Mouse (Mus musculus) hindbrain, embryonic 11.5 days (tissue): ENCODE data around the gene Atg16l2. TPM values are rescaled to one million over a fixed set of nuclear protein-coding genes. Genes with fewer than 3 reads are reported as not detected.

ENCODE experiments used
- ATAC-seq: fragments of 200-750 bp; cut with Nextera tagmentation; 2 replicates; pipeline ENCODE4 v1.8.0; 2017; ENCODE audit warnings: mild to moderate bottlenecking, moderate TSS enrichment, moderate library complexity; ENCODE audit not compliant: low FRiP score
- DNase-seq: peaks from one replicate; pipeline ENCODE4 v3.0.0-alpha.2; 2015; ENCODE audit warnings: low spot score
- H3K27ac ChIP-seq: fragments of 300-500 bp; sonication (generic); 2 replicates; pipeline ENCODE4 v1.5.1; 2014; ENCODE audit warnings: mild to moderate bottlenecking, low read depth, low read length
- H3K27me3 ChIP-seq: fragments of 300-500 bp; sonication (generic); 2 replicates; pipeline ENCODE4 v1.6.1; 2014; ENCODE audit warnings: mild to moderate bottlenecking, low read length, moderate library complexity, mixed read lengths; ENCODE audit not compliant: control insufficient read depth, insufficient read depth
- H3K36me3 ChIP-seq: fragments of 300-500 bp; sonication (generic); 2 replicates; pipeline ENCODE4 v1.6.1; 2014; ENCODE audit warnings: mild to moderate bottlenecking, low read length, moderate library complexity, mixed read lengths; ENCODE audit not compliant: control insufficient read depth, insufficient read depth
- H3K4me1 ChIP-seq: fragments of 300-500 bp; sonication (generic); replicated peaks from 2 replicates; pipeline ENCODE4 v1.6.1; 2014; ENCODE audit warnings: low read length, mixed read lengths; ENCODE audit not compliant: control insufficient read depth, insufficient read depth
- H3K4me2 ChIP-seq: fragments of 300-500 bp; sonication (generic); replicated peaks from 2 replicates; pipeline ENCODE4 v1.6.1; 2014; ENCODE audit warnings: mild to moderate bottlenecking, low read depth, low read length
- H3K4me3 ChIP-seq: fragments of 300-500 bp; sonication (generic); 2 replicates; pipeline ENCODE4 v1.5.1; 2014; ENCODE audit warnings: low read depth, low read length
- H3K9ac ChIP-seq: fragments of 300-500 bp; sonication (generic); 2 replicates; pipeline ENCODE4 v1.6.1; 2014; ENCODE audit warnings: low read depth, low read length
- H3K9me3 ChIP-seq: fragments of 300-500 bp; sonication (generic); 2 replicates; pipeline ENCODE4 v1.6.1; 2016; ENCODE audit warnings: low read length; ENCODE audit not compliant: control insufficient read depth
- WGBS: fragments of 180-500 bp; shearing (Covaris S2); extraction: QIAGEN DNeasy Blood & Tissue Kit; methylation state at CpG from one replicate; pipeline ENCODE4 v1.1.7; 2014; 5-methylcytosine and 5-hydroxymethylcytosine counted together
- polyA plus RNA-seq: library from polyadenylated mRNA; unstranded; fragments of >200 nt; fragmentation: Nextera tagmentation; extraction: Ambion mirVana; gene quantifications from 2 replicates; pipeline ENCODE4 v1.2.1, GENCODE M21; 2014

The Atg16l2 gene
- polyA plus RNA-seq, 1 experiment from 2014 or later = 10.7 TPM

DNA sequence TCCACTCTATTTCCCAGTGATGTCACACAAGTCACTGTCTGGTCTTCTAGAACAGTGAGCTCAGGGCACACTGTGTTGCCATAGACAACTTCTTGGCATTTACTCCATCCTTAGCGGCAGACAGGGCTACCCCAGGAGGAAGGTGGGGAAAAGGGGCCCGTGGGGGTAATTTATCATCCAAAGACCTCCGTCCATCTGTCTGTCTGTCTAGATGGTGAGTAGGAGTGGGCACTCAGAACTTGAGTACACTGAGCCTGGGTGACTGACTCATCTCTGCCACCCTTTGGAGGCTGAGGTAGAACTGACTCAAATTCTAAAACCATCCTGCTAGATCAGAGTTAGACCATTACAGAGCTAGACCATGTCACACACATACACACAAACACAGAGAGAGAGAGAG lies 15.0 kb upstream of the Atg16l2 start, which contains the start of gene Stard10:
TSS of gene Stard10 (plus strand) at position 73 of the 400 bp plus-strand sequence.
- ATAC-seq (no peak), DNase-seq (no peak)
- Histone ChIP-seq H3K4me2 (no peak within 1 kb of the TSS), H3K27ac (no peak within 1 kb of the TSS), H3K4me3 (no peak within 1 kb of the TSS), H3K9me3 (no peaks in the 10 kb centered on the region), H3K4me1 (peaks cover 3% of the 10 kb centered on the region; the same call in 1 of the 2 replicates), H3K27me3 (peaks cover 14% of the 10 kb centered on the region), H3K36me3 (no peaks in the 10 kb centered on the region), H3K9ac (no peak within 1 kb of the TSS)
- WGBS = 73% methylated on average over 3 of the region's 3 CpGs

DNA sequence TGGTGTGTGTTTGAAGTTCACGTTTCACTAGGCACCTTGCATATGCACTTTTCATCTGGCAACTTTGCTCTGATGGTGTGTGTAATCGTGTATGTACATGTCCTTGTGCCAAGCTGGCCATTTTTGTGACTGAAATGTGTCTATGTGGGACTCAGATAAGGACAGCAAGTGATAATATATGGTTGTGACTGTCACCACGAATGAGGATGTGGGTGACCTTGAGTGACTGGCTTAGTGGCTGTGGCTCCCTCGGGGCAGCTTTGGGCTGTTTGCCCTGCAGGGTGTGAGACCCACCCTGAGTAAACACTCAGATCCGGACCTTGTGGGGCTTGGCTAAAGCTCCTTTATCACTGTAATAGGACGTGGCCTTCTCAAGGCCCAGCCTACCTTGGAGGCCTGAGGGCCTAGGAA lies 14.5 kb upstream of the Atg16l2 start:
- H3K27me3 ChIP-seq = peaks cover 11% of the 10 kb centered on the region
- no peak overlapping the region for H3K9ac ChIP-seq
- H3K36me3 ChIP-seq = no peaks in the 10 kb centered on the region
- DNase-seq = no peak
- H3K9me3 ChIP-seq = no peaks in the 10 kb centered on the region
- ATAC-seq = no peak
- H3K27ac ChIP-seq = no peak overlapping the region
- no peak overlapping the region for H3K4me3 ChIP-seq
- peaks cover under 1% of the 10 kb centered on the region; the same call in 1 of the 2 replicates for H3K4me1 ChIP-seq
- no peak overlapping the region for H3K4me2 ChIP-seq
- 72% methylated on average over 6 of the region's 6 CpGs for WGBS

DNA sequence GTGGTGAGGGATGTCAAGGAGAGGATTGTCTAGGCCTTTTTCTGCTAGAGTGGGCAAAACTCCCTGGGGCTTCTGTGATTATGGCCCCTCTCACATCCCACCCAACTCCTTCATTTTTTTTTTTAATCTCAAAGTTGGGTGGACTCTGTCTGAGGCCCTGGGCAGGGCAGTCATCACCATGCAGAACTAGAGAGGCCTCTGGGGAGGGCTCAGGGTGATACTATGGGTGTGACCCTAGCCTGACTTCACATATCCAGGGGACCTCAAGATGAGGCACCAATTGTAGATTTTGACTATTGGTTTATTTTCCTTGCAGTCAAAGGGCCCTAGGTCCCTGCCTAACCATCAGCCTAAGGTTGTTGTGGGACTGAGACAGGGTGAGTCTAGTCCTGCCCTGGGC lies 13.6 kb upstream of the Atg16l2 start:
- Histone ChIP-seq H3K4me2 (no peak overlapping the region), H3K9ac (no peak overlapping the region), H3K4me3 (no peak overlapping the region), H3K27ac (no peak overlapping the region), H3K9me3 (no peaks in the 10 kb centered on the region), H3K4me1 (no peaks in the 10 kb centered on the region), H3K36me3 (no peaks in the 10 kb centered on the region), H3K27me3 (peaks cover 7% of the 10 kb centered on the region)
- no peak for ATAC-seq
- no peak for DNase-seq

DNA sequence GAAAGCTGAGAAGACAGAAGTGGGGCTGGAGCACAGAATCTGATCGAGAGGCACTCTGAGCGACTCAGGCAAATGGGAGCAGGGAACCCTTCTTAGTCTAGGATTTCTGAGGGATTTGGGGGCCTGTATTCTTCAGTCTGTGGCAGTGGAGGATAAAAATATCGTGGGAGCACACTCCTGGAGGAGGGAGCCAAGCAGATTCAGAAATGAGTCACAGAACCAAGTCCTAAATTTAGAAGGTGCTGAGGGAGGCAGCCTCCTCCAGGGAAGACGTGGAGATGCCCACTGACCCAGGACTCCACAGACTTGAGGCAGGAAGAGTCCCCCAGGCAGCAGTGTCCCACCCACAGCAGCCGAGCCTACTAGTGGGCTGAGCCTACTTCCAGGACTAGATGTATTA lies 12.3 kb upstream of the Atg16l2 start:
- DNase-seq = no peak

DNA sequence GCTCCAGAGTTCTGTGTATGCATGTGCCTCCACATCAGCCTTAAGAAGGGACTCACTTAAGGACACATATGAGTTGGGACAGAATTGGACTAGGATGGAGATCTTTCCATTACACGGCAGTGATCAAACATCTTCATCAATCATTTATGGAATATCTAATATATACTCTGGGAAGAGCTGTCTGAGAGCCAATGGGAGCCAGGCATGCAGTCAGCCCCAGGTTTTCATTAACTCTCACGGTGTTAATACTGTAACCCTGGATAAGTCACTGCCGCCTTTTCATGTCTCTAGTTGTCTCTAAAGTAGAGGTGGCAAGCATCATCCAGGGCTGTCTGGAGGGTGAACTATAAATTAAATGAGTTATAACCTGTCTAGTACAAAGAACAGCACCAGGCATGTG lies 11.0 kb upstream of the Atg16l2 start:
- Histone ChIP-seq H3K27me3 (no peaks in the 10 kb centered on the region), H3K9me3 (no peaks in the 10 kb centered on the region), H3K27ac (no peak overlapping the region), H3K4me1 (no peaks in the 10 kb centered on the region), H3K36me3 (no peaks in the 10 kb centered on the region), H3K9ac (no peak overlapping the region), H3K4me2 (no peak overlapping the region), H3K4me3 (no peak overlapping the region)
- ATAC-seq (no peak), DNase-seq (no peak)
- WGBS = 79% methylated on average over 3 of the region's 3 CpGs

More for the DNA sequence above, 12.3 kb upstream of the Atg16l2 start:
- Histone ChIP-seq H3K9ac (no peak overlapping the region), H3K36me3 (no peaks in the 10 kb centered on the region), H3K9me3 (no peaks in the 10 kb centered on the region), H3K4me3 (no peak overlapping the region), H3K4me2 (no peak overlapping the region), H3K27me3 (no peaks in the 10 kb centered on the region), H3K27ac (no peak overlapping the region), H3K4me1 (no peaks in the 10 kb centered on the region)
- no peak for ATAC-seq
- WGBS = 68% methylated on average over 5 of the region's 5 CpGs

DNA sequence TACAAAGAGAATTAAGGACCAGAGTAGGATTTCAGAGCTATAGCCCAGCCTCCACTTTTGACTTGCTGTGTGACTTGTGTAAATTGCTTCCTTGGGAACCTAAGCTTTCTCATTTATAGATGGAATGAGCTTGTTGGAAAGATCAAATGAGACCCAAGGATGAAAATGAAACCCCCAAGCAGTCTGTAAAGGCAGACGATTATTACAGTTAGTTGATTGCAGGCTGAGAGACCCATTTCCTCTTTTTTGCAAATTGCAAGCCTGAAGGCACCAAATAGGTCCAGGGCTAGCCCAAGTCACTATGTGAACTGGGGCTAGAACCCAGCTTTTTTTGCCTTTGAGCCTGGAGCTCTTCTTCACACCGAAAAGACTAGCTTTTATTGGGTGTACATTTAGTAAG lies 9.0 kb upstream of the Atg16l2 start:
- H3K9ac ChIP-seq = no peak overlapping the region
- H3K4me3 ChIP-seq = peak overlapping the region; percentile 49; the same call in 1 of the 2 replicates
- H3K9me3 ChIP-seq = no peaks in the 10 kb centered on the region
- ATAC-seq (no peak), DNase-seq (no peak)
- H3K4me2 ChIP-seq = peak overlapping the region; percentile 35
- no peak overlapping the region for H3K27ac ChIP-seq
- 40% methylated on average over 2 of the region's 2 CpGs for WGBS
- H3K27me3 ChIP-seq = no peaks in the 10 kb centered on the region
- no peaks in the 10 kb centered on the region for H3K4me1 ChIP-seq
- H3K36me3 ChIP-seq = no peaks in the 10 kb centered on the region

DNA sequence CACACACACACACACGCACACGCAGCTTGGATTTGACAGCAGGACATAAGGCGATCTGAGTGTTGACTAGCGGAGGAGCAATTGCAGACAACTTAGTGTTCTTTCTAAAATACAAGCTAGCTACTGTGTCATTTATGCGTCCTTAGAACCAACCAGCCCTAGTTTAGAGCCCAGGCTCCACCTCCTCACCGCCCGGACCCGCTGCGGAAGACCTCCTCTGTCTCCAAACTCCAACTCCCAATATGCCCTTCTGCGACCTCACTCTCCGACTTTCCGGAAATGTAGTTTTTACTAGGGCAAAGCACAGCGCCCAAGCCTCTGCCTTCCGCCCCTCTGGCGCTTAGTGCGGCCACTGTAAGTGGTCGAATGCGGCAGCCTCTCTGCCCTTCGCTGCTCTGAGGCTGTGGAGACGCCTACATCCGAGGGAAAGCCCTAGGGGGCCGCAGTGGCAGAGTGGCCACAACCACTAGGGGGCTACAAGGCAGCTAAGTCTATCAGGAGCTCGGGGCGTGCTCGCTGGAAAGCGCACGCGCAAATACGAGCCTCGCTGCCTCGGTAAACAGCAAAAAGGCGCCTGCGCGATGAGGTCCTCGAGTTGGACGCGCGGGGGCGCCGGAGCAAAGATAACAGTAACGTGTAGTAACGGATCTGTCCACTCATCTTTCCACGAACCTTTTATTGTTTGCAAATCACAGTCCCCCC lies 8.4 kb upstream of the Atg16l2 start:
- no peaks in the 10 kb centered on the region for H3K27me3 ChIP-seq
- ATAC-seq (peak; percentile 95), DNase-seq (peak; percentile 99)
- H3K4me3 ChIP-seq = peak overlapping the region; percentile 49
- peak overlapping the region; percentile 35 for H3K4me2 ChIP-seq
- peak overlapping the region; percentile 62; the same call in 1 of the 2 replicates for H3K9ac ChIP-seq
- H3K4me1 ChIP-seq = no peaks in the 10 kb centered on the region
- H3K27ac ChIP-seq = peak overlapping the region; percentile 79
- 2% methylated on average over 43 of the region's 43 CpGs for WGBS
- no peaks in the 10 kb centered on the region for H3K36me3 ChIP-seq
- H3K9me3 ChIP-seq = no peaks in the 10 kb centered on the region

DNA sequence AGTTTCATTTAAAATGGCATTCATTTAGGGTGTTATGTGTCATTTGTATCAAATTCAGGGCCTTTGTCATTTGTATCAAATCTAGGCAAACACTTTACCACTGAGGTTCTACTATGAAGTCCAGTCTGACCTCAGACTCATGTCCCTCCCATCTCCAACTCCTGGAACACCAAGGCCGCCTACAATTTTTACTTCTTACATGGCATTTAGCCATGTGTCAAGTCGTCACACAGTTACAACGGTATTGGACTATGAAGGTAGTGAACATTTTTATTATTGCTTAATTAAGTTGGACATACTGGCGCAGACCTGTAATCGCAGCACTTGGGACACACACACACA lies 7.9 kb upstream of the Atg16l2 start:
- Histone ChIP-seq H3K27ac (no peak overlapping the region), H3K4me2 (peak overlapping the region; percentile 35), H3K9me3 (no peaks in the 10 kb centered on the region), H3K27me3 (no peaks in the 10 kb centered on the region), H3K36me3 (no peaks in the 10 kb centered on the region), H3K4me3 (peak overlapping the region; percentile 49), H3K9ac (peak overlapping the region; percentile 62; the same call in 1 of the 2 replicates), H3K4me1 (no peaks in the 10 kb centered on the region)
- DNase-seq (no peak), ATAC-seq (no peak; the same call in 1 of the 2 replicates)
- WGBS = 48% methylated on average over 5 of the region's 5 CpGs

DNA sequence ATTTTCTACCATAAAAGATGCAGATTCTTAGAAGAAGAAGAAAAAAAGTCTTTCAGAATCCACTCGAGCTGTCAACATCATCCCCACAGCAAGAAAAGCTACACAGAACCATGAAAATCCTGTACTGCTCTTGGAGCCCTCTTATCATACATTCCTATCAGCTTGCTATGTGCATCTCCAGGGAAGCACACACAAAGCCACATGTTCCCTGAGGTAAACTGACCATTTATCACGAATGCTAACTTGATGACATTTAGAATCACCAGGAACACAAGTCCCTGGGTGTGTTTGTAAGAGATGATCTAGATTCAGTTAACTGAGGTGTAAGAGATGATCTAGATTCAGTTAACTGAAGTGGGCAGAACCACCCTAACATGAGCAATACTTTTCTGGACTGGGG lies 4.8 kb upstream of the Atg16l2 start:
- 52% methylated on average over 2 of the region's 2 CpGs for WGBS

More for the DNA sequence above, 4.8 kb upstream of the Atg16l2 start:
- Histone ChIP-seq H3K9me3 (no peaks in the 10 kb centered on the region), H3K4me2 (no peak overlapping the region), H3K4me1 (no peaks in the 10 kb centered on the region), H3K9ac (no peak overlapping the region), H3K4me3 (no peak overlapping the region), H3K27me3 (no peaks in the 10 kb centered on the region), H3K27ac (no peak overlapping the region), H3K36me3 (no peaks in the 10 kb centered on the region)
- DNase-seq (no peak), ATAC-seq (no peak)
